Mouse (Mus musculus): ENCODE data around the gene Gm49776.

Gm49776 gene

GRCm38 (mm10) chr16:18234671-18235388 is 23.3 kb downstream of the Gm49776 start, which contains the start of gene Zdhhc8:
Gene Zdhhc8 (minus strand): TSS chr16:18235136.
- peak; percentile 77 for DNase-seq (ENCODE audit: low read depth, low spot score)

- peak; percentile 32 for DNase-seq (ENCODE audit: low read depth, low spot score)
Measured at GRCm38 (mm10) chr16:18233919-18234670, 24.0 kb downstream of the Gm49776 start.

- no peak for DNase-seq (ENCODE audit: low read depth, low spot score)
Measured at GRCm38 (mm10) chr16:18233451-18233850, 24.7 kb downstream of the Gm49776 start.

- no peak for DNase-seq (ENCODE audit: low read depth, low spot score)
Measured at GRCm38 (mm10) chr16:18231451-18231850, 26.7 kb downstream of the Gm49776 start.

GRCm38 (mm10) chr16:18231047-18231446 is 27.1 kb downstream of the Gm49776 start:
- DNase-seq (ENCODE audit: low read depth, low spot score) = peak; percentile 36

GRCm38 (mm10) chr16:18230617-18231016 is 27.5 kb downstream of the Gm49776 start:
- DNase-seq (ENCODE audit: low read depth, low spot score) = no peak

GRCm38 (mm10) chr16:18229622-18230021 is 28.5 kb downstream of the Gm49776 start:
- DNase-seq (ENCODE audit: low read depth, low spot score) = no peak

GRCm38 (mm10) chr16:18228856-18229255 is 29.3 kb downstream of the Gm49776 start:
- no peak for DNase-seq (ENCODE audit: low read depth, low spot score)

GRCm38 (mm10) chr16:18227897-18228422 is 30.2 kb downstream of the Gm49776 start:
- DNase-seq (ENCODE audit: low read depth, low spot score) = no peak

- DNase-seq (ENCODE audit: low read depth, low spot score) = no peak
Measured at GRCm38 (mm10) chr16:18227187-18227586, 30.9 kb downstream of the Gm49776 start.

- DNase-seq (ENCODE audit: low read depth, low spot score) = no peak
Measured at GRCm38 (mm10) chr16:18222188-18222587, 35.9 kb downstream of the Gm49776 start.

GRCm38 (mm10) chr16:18221543-18221898 is 36.6 kb downstream of the Gm49776 start:
- peak; percentile 35 for DNase-seq (ENCODE audit: low read depth, low spot score)

GRCm38 (mm10) chr16:18220856-18221542 is 37.1 kb downstream of the Gm49776 start:
- DNase-seq (ENCODE audit: low read depth, low spot score) = no peak

- DNase-seq (ENCODE audit: low read depth, low spot score) = peak; percentile 52
Measured at GRCm38 (mm10) chr16:18220001-18220400, 38.1 kb downstream of the Gm49776 start.

GRCm38 (mm10) chr16:18218580-18218996 is 39.5 kb downstream of the Gm49776 start:
- DNase-seq (ENCODE audit: low read depth, low spot score) = no peak

GRCm38 (mm10) chr16:18217579-18217978 is 40.5 kb downstream of the Gm49776 start, which contains the start of gene Ccdc188:
Gene Ccdc188 (plus strand): TSS chr16:18217879.
- DNase-seq (ENCODE audit: low read depth, low spot score) = no peak

GRCm38 (mm10) chr16:18214858-18215257 is 43.3 kb downstream of the Gm49776 start:
- no peak for DNase-seq (ENCODE audit: low read depth, low spot score)

- no peak for DNase-seq (ENCODE audit: low read depth, low spot score)
Measured at GRCm38 (mm10) chr16:18213689-18214088, 44.4 kb downstream of the Gm49776 start.

GRCm38 (mm10) chr16:18211417-18212171 is 46.5 kb downstream of the Gm49776 start:
- DNase-seq (ENCODE audit: low read depth, low spot score) = peak; percentile 69

GRCm38 (mm10) chr16:18210701-18211416 is 47.3 kb downstream of the Gm49776 start:
- DNase-seq (ENCODE audit: low read depth, low spot score) = peak; percentile 57

All from A20 (cell line).